Mouse (Mus musculus) bone marrow, adult 2 months (tissue): ENCODE data around the gene Syndig1.

Experiments used
- CTCF ChIP-seq: fragments of 200-500 bp; IDR thresholded peaks from 2 replicates; pipeline ENCODE4 v1.5.1; 2011; ENCODE audit warnings: low read length, control low read depth; ENCODE audit not compliant: control insufficient read depth, insufficient read depth
- POLR2A ChIP-seq: fragments of 200-500 bp; IDR thresholded peaks from 2 replicates; pipeline ENCODE4 v1.6.1; 2011; ENCODE audit warnings: low read depth, mild to moderate bottlenecking, control low read depth, low read length, borderline replicate concordance; ENCODE audit not compliant: control insufficient read depth

GRCm38 (mm10) chr2:149938829-149939228 is 109.8 kb downstream of the Syndig1 start:
- TF ChIP-seq CTCF (no peak), POLR2A (no peak)
